Mouse (Mus musculus): ENCODE results near the gene Card19. TPM values are rescaled to one million over a fixed set of nuclear protein-coding genes. Genes with fewer than 3 reads are reported as not detected.
A peak's percentile ranks its signal among the peaks of the same experiment; 100 is the strongest.

Card19 gene
- polyA plus RNA-seq, 1 experiment from 2014 or later = 77.0 TPM

GRCm38 (mm10) chr13:49234711-49235110, 18.9 kb upstream of the Card19 start:
- H3K4me1 ChIP-seq (replicated peaks; ENCODE audit: insufficient read depth, low read length) = no peaks in the 10 kb centered on the region
- DNase-seq (ENCODE audit: low spot score) (no peak), ATAC-seq (replicated peaks; ENCODE audit: low FRiP score, low read depth) (no peak)
- H3K9me3 ChIP-seq (replicated peaks; ENCODE audit: low read length) = peaks cover 4% of the 10 kb centered on the region; the same call in 1 of the 2 replicates
- H3K9ac ChIP-seq (ENCODE audit: low read depth, low read length) = no peak overlapping the region
- no peak overlapping the region for H3K4me2 ChIP-seq (ENCODE audit: low read length)
- H3K27me3 ChIP-seq (ENCODE audit: insufficient read depth, low read length) = no peaks in the 10 kb centered on the region
- peak; percentile 18; the same call in 1 of the 2 replicates for TF ChIP-seq CTCF (IDR thresholded peaks at IDR 0.05; ENCODE audit: low read depth)
- no peaks in the 10 kb centered on the region for H3K36me3 ChIP-seq (ENCODE audit: insufficient read depth, low read length)
- H3K4me3 ChIP-seq (replicated peaks; ENCODE audit: low read depth, low read length) = no peak overlapping the region
- peak overlapping the region; percentile 36; the same call in 1 of the 2 replicates for H3K27ac ChIP-seq
- WGBS = 97% methylated on average over 4 of the region's 4 CpGs

- no peak for TF ChIP-seq CTCF (IDR thresholded peaks at IDR 0.05; ENCODE audit: low read depth)
- DNase-seq (ENCODE audit: low spot score) (no peak), ATAC-seq (replicated peaks; ENCODE audit: low FRiP score, low read depth) (peak; percentile 86)
- no peak overlapping the region for H3K4me2 ChIP-seq (ENCODE audit: low read length)
- H3K27ac ChIP-seq = peak overlapping the region; percentile 36
- no peaks in the 10 kb centered on the region for H3K36me3 ChIP-seq (ENCODE audit: insufficient read depth, low read length)
- peaks cover 4% of the 10 kb centered on the region; the same call in 1 of the 2 replicates for H3K9me3 ChIP-seq (replicated peaks; ENCODE audit: low read length)
- no peak overlapping the region for H3K4me3 ChIP-seq (replicated peaks; ENCODE audit: low read depth, low read length)
- H3K27me3 ChIP-seq (ENCODE audit: insufficient read depth, low read length) = no peaks in the 10 kb centered on the region
- no peaks in the 10 kb centered on the region for H3K4me1 ChIP-seq (replicated peaks; ENCODE audit: insufficient read depth, low read length)
- 83% methylated on average over 8 of the region's 8 CpGs for whole genome bisulfite sequencing
- H3K9ac ChIP-seq (ENCODE audit: low read depth, low read length) = no peak overlapping the region
These were observed 18.1 kb upstream of the Card19 start for GRCm38 (mm10) chr13:49233792-49234572.

GRCm38 (mm10) chr13:49225633-49226032, 9.8 kb upstream of the Card19 start:
- DNase-seq (ENCODE audit: low spot score) = no peak
- Histone ChIP-seq H3K9me3 (replicated peaks; ENCODE audit: low read length) (no peaks in the 10 kb centered on the region), H3K27me3 (ENCODE audit: insufficient read depth, low read length) (no peaks in the 10 kb centered on the region), H3K4me3 (replicated peaks; ENCODE audit: low read depth, low read length) (no peak overlapping the region), H3K4me1 (replicated peaks; ENCODE audit: insufficient read depth, low read length) (no peaks in the 10 kb centered on the region), H3K27ac (no peak overlapping the region), H3K9ac (ENCODE audit: low read depth, low read length) (no peak overlapping the region), H3K36me3 (ENCODE audit: insufficient read depth, low read length) (no peaks in the 10 kb centered on the region), H3K4me2 (ENCODE audit: low read length) (no peak overlapping the region)
- no peak for TF ChIP-seq CTCF (IDR thresholded peaks at IDR 0.05; ENCODE audit: low read depth)
- ATAC-seq (replicated peaks; ENCODE audit: low FRiP score, low read depth) = no peak
- WGBS = 53% methylated on average over 4 of the region's 4 CpGs

GRCm38 (mm10) chr13:49225159-49225558, 9.3 kb upstream of the Card19 start:
- H3K27ac ChIP-seq = no peak overlapping the region
- WGBS = 71% methylated on average over 3 of the region's 3 CpGs
- ATAC-seq (replicated peaks; ENCODE audit: low FRiP score, low read depth) = no peak
- DNase-seq (ENCODE audit: low spot score) = no peak
- no peak overlapping the region for H3K4me2 ChIP-seq (ENCODE audit: low read length)
- no peak overlapping the region for H3K4me3 ChIP-seq (replicated peaks; ENCODE audit: low read depth, low read length)
- no peaks in the 10 kb centered on the region for H3K27me3 ChIP-seq (ENCODE audit: insufficient read depth, low read length)
- no peaks in the 10 kb centered on the region for H3K4me1 ChIP-seq (replicated peaks; ENCODE audit: insufficient read depth, low read length)
- H3K9ac ChIP-seq (ENCODE audit: low read depth, low read length) = no peak overlapping the region
- no peak for TF ChIP-seq CTCF (IDR thresholded peaks at IDR 0.05; ENCODE audit: low read depth)
- H3K36me3 ChIP-seq (ENCODE audit: insufficient read depth, low read length) = no peaks in the 10 kb centered on the region
- no peaks in the 10 kb centered on the region for H3K9me3 ChIP-seq (replicated peaks; ENCODE audit: low read length)

- H3K9me3 ChIP-seq (replicated peaks; ENCODE audit: low read length) = no peaks in the 10 kb centered on the region
- WGBS = 23% methylated on average over 6 of the region's 6 CpGs
- no peaks in the 10 kb centered on the region for H3K36me3 ChIP-seq (ENCODE audit: insufficient read depth, low read length)
- no peaks in the 10 kb centered on the region for H3K4me1 ChIP-seq (replicated peaks; ENCODE audit: insufficient read depth, low read length)
- ATAC-seq (replicated peaks; ENCODE audit: low FRiP score, low read depth) = no peak
- H3K4me2 ChIP-seq (ENCODE audit: low read length) = peak overlapping the region; percentile 5
- no peak for DNase-seq (ENCODE audit: low spot score)
- H3K9ac ChIP-seq (ENCODE audit: low read depth, low read length) = no peak overlapping the region
- no peak overlapping the region for H3K27ac ChIP-seq
- no peak for TF ChIP-seq CTCF (IDR thresholded peaks at IDR 0.05; ENCODE audit: low read depth)
- H3K4me3 ChIP-seq (replicated peaks; ENCODE audit: low read depth, low read length) = no peak overlapping the region
- no peaks in the 10 kb centered on the region for H3K27me3 ChIP-seq (ENCODE audit: insufficient read depth, low read length)
These were observed 8.9 kb upstream of the Card19 start for GRCm38 (mm10) chr13:49224729-49225128.

- H3K9ac ChIP-seq (ENCODE audit: low read depth, low read length) = no peak overlapping the region
- peak overlapping the region; percentile 5 for H3K4me2 ChIP-seq (ENCODE audit: low read length)
- DNase-seq (ENCODE audit: low spot score) (peak; percentile 28), ATAC-seq (replicated peaks; ENCODE audit: low FRiP score, low read depth) (peak; percentile 50)
- no peaks in the 10 kb centered on the region for H3K36me3 ChIP-seq (ENCODE audit: insufficient read depth, low read length)
- no peaks in the 10 kb centered on the region for H3K4me1 ChIP-seq (replicated peaks; ENCODE audit: insufficient read depth, low read length)
- no peak overlapping the region for H3K27ac ChIP-seq
- WGBS = 12% methylated on average over 10 of the region's 10 CpGs
- no peaks in the 10 kb centered on the region for H3K9me3 ChIP-seq (replicated peaks; ENCODE audit: low read length)
- no peaks in the 10 kb centered on the region for H3K27me3 ChIP-seq (ENCODE audit: insufficient read depth, low read length)
- no peak for TF ChIP-seq CTCF (IDR thresholded peaks at IDR 0.05; ENCODE audit: low read depth)
- H3K4me3 ChIP-seq (replicated peaks; ENCODE audit: low read depth, low read length) = no peak overlapping the region
These were observed 8.5 kb upstream of the Card19 start for GRCm38 (mm10) chr13:49224314-49224713.
